Mouse (Mus musculus) bone marrow, adult 2 months (tissue): ENCODE data around the gene Elf2. TPM values are rescaled to one million over a fixed set of nuclear protein-coding genes. Genes with fewer than 3 reads are reported as not detected.
A peak's percentile ranks its signal among the peaks of the same experiment; 100 is the strongest.
"Not testable (repeated sequence)": the region's sequence is repeated elsewhere in the genome, so short reads cannot be mapped to it uniquely, and the experiment has no call there.

Source experiments
- H3K27ac ChIP-seq: fragments of 200-500 bp; 2 replicates; pipeline ENCODE4 v1.5.1; 2012; ENCODE audit warnings: low read depth, mild to moderate bottlenecking, control low read depth, inconsistent platforms, low read length; ENCODE audit not compliant: control insufficient read depth, poor library complexity, insufficient read depth
- H3K4me1 ChIP-seq: fragments of 200-500 bp; 2 replicates; pipeline ENCODE4 v1.6.1; 2011; ENCODE audit warnings: low read length; ENCODE audit not compliant: control insufficient read depth, insufficient read depth
- H3K4me3 ChIP-seq: fragments of 200-500 bp; replicated peaks from 2 replicates; pipeline ENCODE3; 2011; ENCODE audit warnings: mild to moderate bottlenecking, low read depth, low read length, control low read depth; ENCODE audit not compliant: control insufficient read depth
- CTCF ChIP-seq: fragments of 200-500 bp; IDR thresholded peaks from 2 replicates; pipeline ENCODE4 v1.5.1; 2011; ENCODE audit warnings: low read length, control low read depth; ENCODE audit not compliant: control insufficient read depth, insufficient read depth
- POLR2A ChIP-seq: fragments of 200-500 bp; IDR thresholded peaks from 2 replicates; pipeline ENCODE4 v1.6.1; 2011; ENCODE audit warnings: low read depth, mild to moderate bottlenecking, control low read depth, low read length, borderline replicate concordance; ENCODE audit not compliant: control insufficient read depth
- WGBS: fragments of 180-500 bp; shearing (Covaris S2); methylation state at CpG from one replicate; pipeline ENCODE4 v1.1.7; 2018; 5-methylcytosine and 5-hydroxymethylcytosine counted together
- polyA plus RNA-seq: library from polyadenylated mRNA; stranded (reverse); fragments of >200 nt; gene quantifications from 2 replicates; pipeline ENCODE4 v1.2.4, GENCODE M21; 2011; ENCODE audit warnings: low replicate concordance; ENCODE audit not compliant: missing spikeins, insufficient read depth, insufficient read length

Elf2 gene
- polyA plus RNA-seq, 1 experiment = 27.6 TPM

GRCm38 (mm10) chr3:51357624-51358023 lies 17.2 kb upstream of the Elf2 start:
- Histone ChIP-seq H3K4me1 (no peaks in the 10 kb centered on the region; the same call in 1 of the 2 replicates), H3K27ac (no peak overlapping the region), H3K4me3 (no peak overlapping the region)
- WGBS = 47% methylated on average over 14 of the region's 14 CpGs
- TF ChIP-seq CTCF (no peak), POLR2A (no peak)

- H3K27ac ChIP-seq = no peak overlapping the region
- no peak overlapping the region for H3K4me3 ChIP-seq
- no peaks in the 10 kb centered on the region; the same call in 1 of the 2 replicates for H3K4me1 ChIP-seq
- no peak for TF ChIP-seq POLR2A
- no peak for TF ChIP-seq CTCF
- 48% methylated on average over 5 of the region's 5 CpGs for WGBS
Observed at GRCm38 (mm10) chr3:51357078-51357477, 16.6 kb upstream of the Elf2 start.

- not testable (repeated sequence) for H3K4me3 ChIP-seq
Observed at GRCm38 (mm10) chr3:51354956-51355355, 14.5 kb upstream of the Elf2 start.

GRCm38 (mm10) chr3:51354034-51354427 lies 13.6 kb upstream of the Elf2 start:
- Histone ChIP-seq H3K4me3 (no peak overlapping the region), H3K4me1 (no peaks in the 10 kb centered on the region; the same call in 1 of the 2 replicates), H3K27ac (no peak overlapping the region)
- TF ChIP-seq CTCF (no peak), POLR2A (no peak)
- WGBS = 77% methylated on average over 3 of the region's 3 CpGs

More at GRCm38 (mm10) chr3:51354956-51355355, 14.5 kb upstream of the Elf2 start:
- not testable (repeated sequence) for H3K4me1 ChIP-seq, H3K27ac ChIP-seq
- 82% methylated on average over 6 of the region's 6 CpGs for whole genome bisulfite sequencing

GRCm38 (mm10) chr3:51353325-51354033 lies 13.0 kb upstream of the Elf2 start:
- no peaks in the 10 kb centered on the region; the same call in 1 of the 2 replicates for H3K4me1 ChIP-seq
- WGBS = 67% methylated on average over 4 of the region's 4 CpGs
- TF ChIP-seq POLR2A = no peak
- peak; percentile 84 for TF ChIP-seq CTCF

GRCm38 (mm10) chr3:51350806-51351205 lies 10.3 kb upstream of the Elf2 start:
- Histone ChIP-seq H3K4me1 (no peaks in the 10 kb centered on the region), H3K4me3 (no peak overlapping the region), H3K27ac (no peak overlapping the region)
- 87% methylated on average over 3 of the region's 3 CpGs for WGBS
- TF ChIP-seq POLR2A = no peak
- no peak for TF ChIP-seq CTCF

More at GRCm38 (mm10) chr3:51353325-51354033, 13.0 kb upstream of the Elf2 start:
- H3K27ac ChIP-seq = no peak overlapping the region
- H3K4me3 ChIP-seq = no peak overlapping the region

GRCm38 (mm10) chr3:51348646-51349238 lies 8.3 kb upstream of the Elf2 start:
- WGBS = 65% methylated on average over 3 of the region's 3 CpGs
- Histone ChIP-seq H3K4me1 (no peaks in the 10 kb centered on the region), H3K4me3 (no peak overlapping the region), H3K27ac (no peak overlapping the region)
- TF ChIP-seq POLR2A (no peak), CTCF (no peak)

GRCm38 (mm10) chr3:51345017-51345416 lies 4.6 kb upstream of the Elf2 start:
- H3K4me3 ChIP-seq, H3K27ac ChIP-seq, H3K4me1 ChIP-seq: not testable (repeated sequence)
- WGBS = 83% methylated on average over 2 of the region's 2 CpGs

GRCm38 (mm10) chr3:51344182-51344581 lies 3.7 kb upstream of the Elf2 start:
- H3K27ac ChIP-seq = not testable (repeated sequence)
- 85% methylated on average over 6 of the region's 6 CpGs for WGBS

More at GRCm38 (mm10) chr3:51344182-51344581, 3.7 kb upstream of the Elf2 start:
- H3K4me1 ChIP-seq, H3K4me3 ChIP-seq: not testable (repeated sequence)
